Mouse (Mus musculus) embryonic facial prominence, embryonic 14.5 days (tissue): ENCODE measurements around the gene Rubcnl. TPM values are rescaled to one million over a fixed set of nuclear protein-coding genes. Genes with fewer than 3 reads are reported as not detected.

Experiments
- ATAC-seq: fragments of 200-750 bp; cut with Nextera tagmentation; 2 replicates; pipeline ENCODE4 v1.8.0; 2017; ENCODE audit warnings: low read depth, moderate number of reproducible peaks, moderate TSS enrichment
- DNase-seq: peaks from one replicate; pipeline ENCODE4 v3.0.0-alpha.2; 2015; ENCODE audit warnings: low spot score
- H3K27ac ChIP-seq: fragments of 300-500 bp; sonication (generic); replicated peaks from 2 replicates; pipeline ENCODE4 v1.5.1; 2014; ENCODE audit warnings: low read depth, mild to moderate bottlenecking, low read length, moderate library complexity
- H3K27me3 ChIP-seq: fragments of 300-500 bp; sonication (generic); replicated peaks from 2 replicates; pipeline ENCODE4 v1.6.1; 2014; ENCODE audit warnings: low read length; ENCODE audit not compliant: control insufficient read depth, insufficient read depth
- H3K36me3 ChIP-seq: fragments of 300-500 bp; sonication (generic); 2 replicates; pipeline ENCODE4 v1.6.1; 2014; ENCODE audit warnings: low read length, mixed read lengths; ENCODE audit not compliant: control insufficient read depth, insufficient read depth
- H3K4me1 ChIP-seq: fragments of 300-500 bp; sonication (generic); 2 replicates; pipeline ENCODE4 v1.6.1; 2014; ENCODE audit warnings: antibody characterized with exemption, low read length; ENCODE audit not compliant: control insufficient read depth, insufficient read depth
- H3K4me2 ChIP-seq: fragments of 300-500 bp; sonication (generic); 2 replicates; pipeline ENCODE4 v1.6.1; 2014; ENCODE audit warnings: low read depth, mild to moderate bottlenecking, low read length, moderate library complexity, mixed read lengths
- H3K4me3 ChIP-seq: fragments of 300-500 bp; sonication (generic); 2 replicates; pipeline ENCODE4 v1.5.1; 2014; ENCODE audit warnings: low read depth, mild to moderate bottlenecking, low read length
- H3K9ac ChIP-seq: fragments of 300-500 bp; sonication (generic); 2 replicates; pipeline ENCODE4 v1.6.1; 2014; ENCODE audit warnings: low read depth, mild to moderate bottlenecking, low read length, moderate library complexity, mixed read lengths
- H3K9me3 ChIP-seq: fragments of 300-500 bp; sonication (generic); 2 replicates; pipeline ENCODE4 v1.6.1; 2016; ENCODE audit warnings: low read length; ENCODE audit not compliant: control insufficient read depth
- WGBS: fragments of 180-500 bp; shearing (Covaris S2); extraction: QIAGEN DNeasy Blood & Tissue Kit; methylation state at CpG from one replicate; pipeline ENCODE4 v1.1.7; 2014; 5-methylcytosine and 5-hydroxymethylcytosine counted together
- polyA plus RNA-seq: library from polyadenylated mRNA; unstranded; fragments of >200 nt; fragmentation: Nextera tagmentation; extraction: Ambion mirVana; gene quantifications from 2 replicates; pipeline ENCODE4 v1.2.1, GENCODE M21; 2014

Rubcnl gene
- 1.0 and 1.1 TPM in 2 replicates for polyA plus RNA-seq

DNA sequence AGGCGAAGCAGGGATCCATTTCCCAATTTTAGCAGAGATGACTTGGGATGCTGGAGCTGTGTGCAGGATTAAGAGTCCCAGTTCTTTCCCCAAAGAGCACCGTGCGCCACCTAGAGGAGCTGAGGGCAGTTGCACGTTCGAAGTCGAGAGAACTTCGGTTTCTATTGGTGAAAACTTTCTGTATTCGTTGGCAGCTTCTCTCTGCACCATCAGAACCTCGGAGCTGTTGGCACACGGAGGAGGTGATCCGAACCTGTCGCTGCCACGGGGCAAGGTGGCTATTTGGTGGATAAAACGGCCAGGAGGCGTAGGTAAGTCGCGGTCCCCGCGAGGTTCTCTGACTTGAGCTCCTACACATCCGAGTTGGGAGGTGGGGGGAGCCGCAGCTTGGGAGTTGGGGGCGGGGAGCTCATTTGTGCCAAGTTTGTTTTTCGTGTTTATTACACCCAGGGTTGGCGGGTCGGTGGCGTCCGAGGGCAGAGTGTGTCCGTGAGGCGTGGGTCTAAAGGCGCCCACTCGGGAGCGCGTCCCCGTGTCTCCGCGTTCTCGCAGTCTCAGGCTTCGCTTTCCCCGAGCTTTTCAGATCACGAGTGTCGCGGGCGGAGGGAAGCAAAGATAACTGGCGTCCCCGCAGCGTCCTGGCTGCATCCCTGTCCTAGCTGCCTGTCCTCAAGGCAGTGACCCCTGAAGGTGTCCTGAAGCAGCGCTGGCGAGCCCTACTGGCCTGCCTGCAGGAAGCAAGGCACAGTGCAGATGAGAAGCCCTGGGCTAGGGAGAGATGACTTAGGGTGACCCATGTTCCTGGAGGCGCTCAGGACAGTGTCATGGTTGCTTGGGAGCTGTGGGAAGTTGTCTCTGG is at the start of gene Rubcnl:
Gene Rubcnl, plus strand, starts transcription at position 172 of the 859 bp plus-strand sequence.
- WGBS: 1% methylated on average over 41 of the region's 49 CpGs
- H3K4me2 ChIP-seq: peak within 1 kb of the TSS; percentile 91
- DNase-seq (peak; percentile 92), ATAC-seq (peak; percentile 72)
- H3K4me1 ChIP-seq: no peaks in the 10 kb centered on the region
- H3K27me3 ChIP-seq: 0 out of 2 replicates have a peak, but pooled peaks cover 3% of the 10 kb centered on the region
- peak within 1 kb of the TSS; percentile 68 for H3K9ac ChIP-seq
- no peaks in the 10 kb centered on the region for H3K9me3 ChIP-seq
- H3K27ac ChIP-seq: no peak within 1 kb of the TSS
- H3K36me3 ChIP-seq: no peaks in the 10 kb centered on the region
- H3K4me3 ChIP-seq: peak within 1 kb of the TSS; percentile 62

DNA sequence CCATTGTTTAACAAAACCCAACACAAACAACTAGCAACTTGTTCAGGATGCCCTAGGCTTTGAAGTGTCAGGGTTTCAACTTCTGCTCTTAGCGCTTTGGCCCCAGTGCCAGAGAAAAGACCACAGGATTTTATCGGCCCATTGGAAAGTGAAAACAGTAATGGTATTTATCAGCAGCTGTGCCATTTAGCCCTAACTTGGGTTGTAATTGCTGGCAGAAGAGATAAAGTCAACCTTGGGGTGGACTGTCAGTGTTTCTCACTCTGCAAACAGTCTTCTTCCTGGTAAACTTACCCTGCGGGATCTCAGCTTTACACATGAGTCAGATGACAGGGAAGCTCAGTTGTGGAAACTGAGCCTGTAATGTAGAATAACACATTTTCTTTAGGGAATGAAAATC is 43.6 kb upstream of the Rubcnl start:
- ATAC-seq (no peak), DNase-seq (no peak)
- Histone ChIP-seq H3K27me3 (no peaks in the 10 kb centered on the region), H3K9ac (no peak overlapping the region), H3K36me3 (no peaks in the 10 kb centered on the region), H3K9me3 (no peaks in the 10 kb centered on the region), H3K4me2 (no peak overlapping the region), H3K4me1 (no peaks in the 10 kb centered on the region), H3K4me3 (no peak overlapping the region), H3K27ac (no peak overlapping the region)
- 34% methylated on average over 3 of the region's 3 CpGs for WGBS

GRCm38 (mm10) chr14:74972687-74973086 is 43.1 kb upstream of the Rubcnl start:
- Histone ChIP-seq H3K27ac (no peak overlapping the region), H3K9ac (no peak overlapping the region), H3K4me1 (no peaks in the 10 kb centered on the region), H3K27me3 (no peaks in the 10 kb centered on the region), H3K4me3 (no peak overlapping the region), H3K9me3 (no peaks in the 10 kb centered on the region), H3K36me3 (no peaks in the 10 kb centered on the region), H3K4me2 (no peak overlapping the region)
- no peak for ATAC-seq
- DNase-seq: no peak
- 80% methylated on average over 5 of the region's 5 CpGs for WGBS

DNA sequence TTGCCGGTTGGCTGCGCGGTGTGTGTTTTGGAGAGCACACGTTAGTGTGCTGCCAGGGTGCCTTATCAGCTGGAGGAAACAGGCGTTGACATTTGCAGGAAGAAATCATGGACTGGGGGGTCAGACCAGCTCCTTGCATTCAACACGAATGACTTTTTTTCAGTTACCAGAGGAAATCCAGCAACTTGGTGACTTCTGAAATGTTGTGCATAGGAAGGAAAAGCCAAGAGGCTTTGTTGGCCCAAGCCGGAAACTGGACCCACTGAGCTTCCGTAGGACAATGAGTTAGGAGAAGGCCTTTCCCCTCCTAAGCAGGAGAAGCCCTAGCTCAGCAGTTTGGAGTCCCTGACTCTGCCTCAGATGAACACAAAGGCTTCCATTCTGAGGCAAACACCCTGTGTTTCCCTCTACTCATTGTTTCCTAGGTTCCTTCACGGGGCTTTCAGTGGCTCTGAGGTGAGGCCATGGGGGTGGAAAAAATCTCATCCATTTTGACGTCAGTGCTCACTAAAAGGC is 41.6 kb upstream of the Rubcnl start:
- H3K27ac ChIP-seq: no peak overlapping the region
- no peaks in the 10 kb centered on the region for H3K27me3 ChIP-seq
- no peak overlapping the region for H3K4me2 ChIP-seq
- no peak for ATAC-seq
- no peaks in the 10 kb centered on the region for H3K36me3 ChIP-seq
- H3K4me1 ChIP-seq: no peaks in the 10 kb centered on the region
- no peaks in the 10 kb centered on the region for H3K9me3 ChIP-seq
- H3K9ac ChIP-seq: no peak overlapping the region
- H3K4me3 ChIP-seq: no peak overlapping the region
- DNase-seq: no peak
- 69% methylated on average over 10 of the region's 10 CpGs for WGBS

DNA sequence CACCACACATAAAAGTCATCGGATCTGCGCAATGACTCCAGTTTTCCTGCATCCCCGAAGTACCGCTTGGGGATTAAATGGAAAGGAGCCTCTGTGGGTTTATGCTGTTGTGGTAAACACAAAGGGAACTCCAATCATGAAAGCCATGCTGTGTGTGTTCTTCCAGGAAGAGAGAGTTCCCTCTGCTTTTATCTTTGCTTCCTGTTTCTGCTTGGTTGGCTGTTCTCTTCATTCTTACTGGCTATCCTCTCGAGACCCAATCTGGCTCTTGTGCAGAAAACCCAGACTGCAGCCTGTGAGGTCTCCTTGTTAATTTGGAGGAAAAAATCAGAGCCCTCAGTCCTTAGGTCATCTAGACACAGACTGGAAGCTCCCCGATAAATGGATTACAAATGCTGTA is 38.9 kb upstream of the Rubcnl start:
- Histone ChIP-seq H3K4me3 (no peak overlapping the region), H3K36me3 (no peaks in the 10 kb centered on the region), H3K4me2 (no peak overlapping the region), H3K4me1 (no peaks in the 10 kb centered on the region), H3K27me3 (no peaks in the 10 kb centered on the region), H3K9me3 (no peaks in the 10 kb centered on the region), H3K9ac (no peak overlapping the region), H3K27ac (no peak overlapping the region)
- 79% methylated on average over 6 of the region's 6 CpGs for WGBS
- ATAC-seq: no peak
- DNase-seq: no peak

GRCm38 (mm10) chr14:74981016-74981415 is 34.8 kb upstream of the Rubcnl start:
- Histone ChIP-seq H3K4me1 (no peaks in the 10 kb centered on the region), H3K4me3 (no peak overlapping the region), H3K27me3 (no peaks in the 10 kb centered on the region), H3K36me3 (no peaks in the 10 kb centered on the region), H3K27ac (no peak overlapping the region), H3K4me2 (no peak overlapping the region), H3K9ac (no peak overlapping the region), H3K9me3 (no peaks in the 10 kb centered on the region)
- no peak for ATAC-seq
- WGBS: 68% methylated on average over 3 of the region's 3 CpGs
- DNase-seq: no peak

GRCm38 (mm10) chr14:74983079-74983478 is 32.7 kb upstream of the Rubcnl start:
- H3K27ac ChIP-seq: no peak overlapping the region
- H3K4me3 ChIP-seq: no peak overlapping the region
- H3K27me3 ChIP-seq: no peaks in the 10 kb centered on the region
- no peaks in the 10 kb centered on the region for H3K4me1 ChIP-seq
- H3K9ac ChIP-seq: no peak overlapping the region
- no peaks in the 10 kb centered on the region for H3K36me3 ChIP-seq
- DNase-seq (no peak), ATAC-seq (no peak)
- no peaks in the 10 kb centered on the region for H3K9me3 ChIP-seq
- H3K4me2 ChIP-seq: no peak overlapping the region
- WGBS: 83% methylated on average over 5 of the region's 5 CpGs

GRCm38 (mm10) chr14:74984817-74985391 is 30.9 kb upstream of the Rubcnl start:
- WGBS: 83% methylated on average over 7 of the region's 7 CpGs
- H3K27me3 ChIP-seq: no peaks in the 10 kb centered on the region
- H3K4me3 ChIP-seq: no peak overlapping the region
- DNase-seq (no peak), ATAC-seq (no peak)
- no peak overlapping the region for H3K4me2 ChIP-seq
- H3K9ac ChIP-seq: no peak overlapping the region
- H3K27ac ChIP-seq: no peak overlapping the region
- no peaks in the 10 kb centered on the region for H3K36me3 ChIP-seq
- H3K4me1 ChIP-seq: no peaks in the 10 kb centered on the region
- H3K9me3 ChIP-seq: no peaks in the 10 kb centered on the region
